Mouse (Mus musculus) midbrain, embryonic 13.5 days (tissue): Measurements from ENCODE around the gene Ccdc14. TPM values are rescaled to one million over a fixed set of nuclear protein-coding genes. Genes with fewer than 3 reads are reported as not detected.
A peak's percentile ranks its signal among the peaks of the same experiment; 100 is the strongest.

Source experiments
- ATAC-seq: fragments of 200-750 bp; cut with Nextera tagmentation; 2 replicates; pipeline ENCODE4 v1.8.0; 2017; ENCODE audit warnings: mild to moderate bottlenecking, moderate TSS enrichment, moderate library complexity
- H3K27ac ChIP-seq: fragments of 300-500 bp; sonication (generic); 2 replicates; pipeline ENCODE4 v1.5.1; 2015; ENCODE audit warnings: inconsistent platforms, mild to moderate bottlenecking, moderate library complexity
- H3K27me3 ChIP-seq: fragments of 300-500 bp; sonication (generic); 2 replicates; pipeline ENCODE4 v1.6.1; 2015; ENCODE audit warnings: mild to moderate bottlenecking, inconsistent platforms
- H3K36me3 ChIP-seq: fragments of 300-500 bp; sonication (generic); 2 replicates; pipeline ENCODE4 v1.6.1; 2015; ENCODE audit warnings: mild to moderate bottlenecking, inconsistent platforms
- H3K4me1 ChIP-seq: fragments of 300-500 bp; sonication (generic); replicated peaks from 2 replicates; pipeline ENCODE4 v1.6.1; 2015; ENCODE audit warnings: inconsistent platforms
- H3K4me2 ChIP-seq: fragments of 300-500 bp; sonication (generic); replicated peaks from 2 replicates; pipeline ENCODE4 v1.6.1; 2015; ENCODE audit warnings: moderate library complexity, mild to moderate bottlenecking, inconsistent platforms
- H3K4me3 ChIP-seq: fragments of 300-500 bp; sonication (generic); replicated peaks from 2 replicates; pipeline ENCODE4 v1.5.1; 2015; ENCODE audit warnings: mild to moderate bottlenecking, inconsistent platforms
- H3K9ac ChIP-seq: fragments of 300-500 bp; sonication (generic); replicated peaks from 2 replicates; pipeline ENCODE4 v1.6.1; 2015; ENCODE audit warnings: mild to moderate bottlenecking, inconsistent platforms
- H3K9me3 ChIP-seq: fragments of 300-500 bp; sonication (generic); 2 replicates; pipeline ENCODE4 v1.6.1; 2016; ENCODE audit warnings: mild to moderate bottlenecking, inconsistent platforms
- WGBS: fragments of 180-500 bp; shearing (Covaris S2); methylation state at CpG from one replicate; pipeline ENCODE4 v1.1.7; 2015; 5-methylcytosine and 5-hydroxymethylcytosine counted together
- polyA plus RNA-seq: library from polyadenylated mRNA; unstranded; fragments of >200 nt; fragmentation: Nextera tagmentation; extraction: Ambion mirVana; gene quantifications from 2 replicates; pipeline ENCODE4 v1.2.1, GENCODE M21; 2015

Ccdc14 gene
- polyA plus RNA-seq, 1 experiment from 2014 or later: 5.5 TPM

DNA sequence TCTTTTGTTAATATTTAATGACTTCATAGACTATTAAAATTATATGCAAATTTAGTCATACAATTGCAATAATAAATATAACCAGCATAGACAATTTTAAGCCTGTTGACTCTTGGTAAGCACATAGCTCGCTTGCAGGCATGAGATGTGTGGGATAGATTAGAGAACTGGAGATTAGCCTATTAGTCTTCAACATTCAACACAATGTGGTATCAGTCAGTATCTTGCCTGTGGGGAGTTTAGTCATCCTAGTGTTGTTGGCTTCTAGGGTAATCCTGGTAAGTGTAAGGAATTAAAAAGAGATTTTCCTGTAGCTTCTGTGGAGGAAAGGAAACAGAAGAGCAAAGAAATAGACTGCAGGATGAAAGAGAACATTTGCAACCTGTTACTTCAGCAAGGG lies 75.2 kb downstream of the Ccdc14 start:
- Histone ChIP-seq H3K36me3 (no peaks in the 10 kb centered on the region), H3K4me2 (no peak overlapping the region), H3K9ac (no peak overlapping the region), H3K4me3 (no peak overlapping the region), H3K27ac (no peak overlapping the region), H3K27me3 (peaks cover 20% of the 10 kb centered on the region), H3K9me3 (no peaks in the 10 kb centered on the region), H3K4me1 (0 out of 2 replicates have a peak, but pooled peaks cover 6% of the 10 kb centered on the region)
- 67% methylated on average over 1 of the region's 1 CpGs for WGBS
- ATAC-seq: no peak

DNA sequence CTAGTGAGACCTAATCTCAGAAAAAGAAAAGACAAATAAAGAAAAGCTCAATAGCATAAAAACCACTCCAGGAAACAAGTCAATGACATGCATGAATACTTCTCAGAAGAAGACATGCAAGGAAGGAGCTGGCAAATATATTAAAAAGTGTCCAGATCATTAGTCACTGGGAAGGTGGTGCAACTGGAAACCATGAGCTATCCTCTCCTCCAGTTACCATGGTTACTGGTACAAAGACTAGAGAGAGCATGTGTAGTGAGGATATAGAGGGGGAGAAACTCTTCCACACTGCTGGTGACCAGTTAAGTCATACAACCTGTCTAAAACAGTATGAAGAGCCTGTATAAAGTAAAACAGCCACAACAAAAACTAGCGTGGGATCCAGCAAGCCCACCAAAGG lies 75.8 kb downstream of the Ccdc14 start:
- 0 out of 2 replicates have a peak, but pooled peaks cover 1% of the 10 kb centered on the region for H3K9me3 ChIP-seq
- peaks cover 23% of the 10 kb centered on the region for H3K27me3 ChIP-seq
- no peak overlapping the region for H3K4me3 ChIP-seq
- ATAC-seq: no peak
- WGBS: 100% methylated on average over 1 of the region's 1 CpGs
- H3K4me1 ChIP-seq: 0 out of 2 replicates have a peak, but pooled peaks cover 6% of the 10 kb centered on the region
- H3K27ac ChIP-seq: no peak overlapping the region
- no peaks in the 10 kb centered on the region for H3K36me3 ChIP-seq
- no peak overlapping the region for H3K4me2 ChIP-seq
- H3K9ac ChIP-seq: no peak overlapping the region

DNA sequence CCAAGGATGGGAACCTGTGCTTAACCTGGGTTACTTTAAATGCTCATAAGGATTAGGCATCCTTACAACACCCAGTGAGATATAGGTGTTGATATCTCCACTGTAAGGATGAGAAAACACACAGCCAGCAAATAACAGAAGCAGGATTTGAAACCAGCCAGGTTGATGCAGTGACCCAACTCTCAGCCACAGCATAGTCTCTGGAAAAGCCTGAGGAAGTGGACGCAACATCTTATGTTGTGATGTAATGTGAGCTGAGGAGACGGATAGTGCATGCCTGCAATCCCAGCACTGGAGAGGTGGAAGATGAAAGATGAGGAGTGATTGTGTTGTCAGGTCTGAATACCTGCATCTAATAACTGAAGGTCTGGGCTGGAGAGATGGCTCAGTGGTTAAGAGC lies 77.0 kb downstream of the Ccdc14 start:
- Histone ChIP-seq H3K9me3 (0 out of 2 replicates have a peak, but pooled peaks cover 4% of the 10 kb centered on the region), H3K4me2 (no peak overlapping the region), H3K4me3 (no peak overlapping the region), H3K27ac (no peak overlapping the region), H3K9ac (no peak overlapping the region), H3K4me1 (peaks cover 8% of the 10 kb centered on the region), H3K27me3 (peaks cover 26% of the 10 kb centered on the region), H3K36me3 (no peaks in the 10 kb centered on the region)
- 97% methylated on average over 2 of the region's 2 CpGs for WGBS
- ATAC-seq: no peak

DNA sequence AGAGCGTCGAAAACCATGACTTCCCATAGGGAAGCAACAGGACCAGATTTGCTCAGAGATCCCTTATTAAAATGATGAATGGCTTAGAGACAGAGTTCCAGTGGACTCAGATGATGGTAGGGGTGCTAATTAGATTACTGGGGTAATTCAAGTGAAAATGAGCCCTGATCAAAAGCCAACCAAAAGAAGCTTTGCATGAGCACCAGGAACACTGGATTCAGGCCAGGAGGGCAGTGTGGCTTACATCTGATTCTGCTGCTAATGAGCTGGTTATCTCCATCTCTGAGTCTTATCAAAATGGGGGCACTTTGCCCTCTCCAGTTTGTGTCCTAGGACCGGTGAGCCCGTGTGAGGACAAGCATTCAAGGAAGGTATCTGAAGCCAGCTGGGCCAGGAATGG lies 78.0 kb downstream of the Ccdc14 start:
- H3K4me2 ChIP-seq: no peak overlapping the region
- H3K4me1 ChIP-seq: peaks cover 18% of the 10 kb centered on the region
- no peaks in the 10 kb centered on the region for H3K36me3 ChIP-seq
- 0 out of 2 replicates have a peak, but pooled peaks cover 4% of the 10 kb centered on the region for H3K9me3 ChIP-seq
- no peak for ATAC-seq
- no peak overlapping the region for H3K9ac ChIP-seq
- 65% methylated on average over 4 of the region's 4 CpGs for WGBS
- no peak overlapping the region for H3K27ac ChIP-seq
- H3K4me3 ChIP-seq: no peak overlapping the region
- H3K27me3 ChIP-seq: peaks cover 26% of the 10 kb centered on the region

DNA sequence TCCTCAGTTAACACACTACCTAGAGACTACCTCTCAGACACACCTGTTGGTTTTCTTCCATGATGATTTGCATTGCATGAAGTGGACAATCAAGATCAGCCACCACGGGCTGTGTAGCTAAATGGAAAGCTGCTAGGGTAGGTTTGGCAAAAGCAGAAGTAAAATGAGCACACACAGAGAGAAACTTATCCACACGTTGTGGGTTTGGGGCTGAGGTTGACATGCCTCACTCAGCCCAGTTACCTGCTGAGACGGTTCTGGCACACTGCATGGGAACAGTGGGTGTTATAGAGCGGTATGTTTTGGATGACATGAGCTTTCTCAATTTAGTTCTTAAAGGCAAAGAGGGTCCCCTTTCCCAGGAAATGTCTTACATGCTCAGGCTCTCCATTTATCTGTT lies 79.7 kb downstream of the Ccdc14 start:
- Histone ChIP-seq H3K4me2 (no peak overlapping the region), H3K4me1 (peaks cover 22% of the 10 kb centered on the region), H3K27ac (no peak overlapping the region), H3K36me3 (no peaks in the 10 kb centered on the region), H3K4me3 (no peak overlapping the region), H3K9me3 (0 out of 2 replicates have a peak, but pooled peaks cover 4% of the 10 kb centered on the region), H3K27me3 (peaks cover 31% of the 10 kb centered on the region), H3K9ac (no peak overlapping the region)
- 91% methylated on average over 4 of the region's 4 CpGs for WGBS
- no peak for ATAC-seq

- 0 out of 2 replicates have a peak, but pooled peaks cover 4% of the 10 kb centered on the region for H3K9me3 ChIP-seq
- H3K4me3 ChIP-seq: no peak overlapping the region
- H3K4me1 ChIP-seq: peaks cover 22% of the 10 kb centered on the region
- H3K4me2 ChIP-seq: peak overlapping the region; percentile 3; the same call in 1 of the 2 replicates
- no peak overlapping the region for H3K9ac ChIP-seq
- H3K27ac ChIP-seq: peak overlapping the region; percentile 35; the same call in 1 of the 2 replicates
- H3K27me3 ChIP-seq: peaks cover 31% of the 10 kb centered on the region
- peak; percentile 88 for ATAC-seq
- no peaks in the 10 kb centered on the region for H3K36me3 ChIP-seq
- 9% methylated on average over 4 of the region's 4 CpGs for WGBS
Measured at GRCm38 (mm10) chr16:34772445-34773032, 82.1 kb downstream of the Ccdc14 start.

Other genes with a start within 250 kb of the Ccdc14 start
- gene Kalrn, start 117.1 kb upstream of the Ccdc14 start, polyA plus RNA-seq: 38.5 and 39.6 TPM in 2 replicates
- gene Ropn1, start 40.7 kb upstream of the Ccdc14 start, polyA plus RNA-seq: not detected in 2 replicates
- gene Mylk, start 54.6 kb downstream of the Ccdc14 start, polyA plus RNA-seq: 3.7 and 3.9 TPM in 2 replicates